Mouse (Mus musculus): ENCODE measurements around the gene Dnase1l3. TPM values are rescaled to one million over a fixed set of nuclear protein-coding genes. Genes with fewer than 3 reads are reported as not detected.

Dnase1l3 gene
- polyA plus RNA-seq, 2 experiments, result 0.68 to 2.1 TPM

DNA sequence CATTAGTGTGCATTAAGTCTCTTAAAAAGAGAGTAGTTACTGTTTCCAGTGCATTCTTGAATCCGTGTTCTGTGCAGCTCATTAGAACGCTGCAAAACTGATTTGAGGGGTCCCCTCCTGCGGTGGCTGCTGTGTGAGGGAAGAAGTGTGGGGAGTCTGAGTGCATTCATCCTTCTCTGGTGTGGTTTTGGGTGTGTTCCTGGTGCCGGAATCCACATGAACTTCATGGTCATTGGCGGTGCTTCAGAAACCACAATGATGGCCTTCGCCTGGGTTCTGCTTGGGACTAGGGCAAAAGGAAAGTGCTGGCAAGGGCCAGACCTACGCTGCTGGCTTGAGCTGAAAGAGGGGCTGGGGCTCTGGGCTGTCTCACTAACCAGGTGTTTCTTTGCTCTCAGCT lies 60.2 kb downstream of the Dnase1l3 start:
- 63% methylated on average over 7 of the region's 7 CpGs for WGBS (ENCODE audit: insufficient replicate concordance)
- DNase-seq (ENCODE audit: low read depth in 3 of 3, low spot score in 3 of 3) (no peak), ATAC-seq (ENCODE audit: insufficient read depth) (no peak)
- peaks cover 0 to 3% of the 10 kb centered on the region in 2 experiments; a peak in 2 of 4 replicates for H3K4me1 ChIP-seq (replicated peaks; ENCODE audit: control insufficient read depth in 2 of 2, insufficient read depth in 2 of 2, low read length in 1 of 2)
- H3K27ac ChIP-seq, result no peak overlapping the region
- H3K36me3 ChIP-seq (replicated peaks; ENCODE audit: control insufficient read depth, insufficient read depth, low read depth), result 0 out of 2 replicates have a peak, but pooled peaks cover 2% of the 10 kb centered on the region
- H3K4me2 ChIP-seq (ENCODE audit: low read depth), result no peak overlapping the region
- no peaks in the 10 kb centered on the region for H3K9me3 ChIP-seq (ENCODE audit: control insufficient read depth, low read length)
- TF ChIP-seq EP300 (IDR thresholded peaks at IDR 0.05; ENCODE audit: low read depth), result no peak
- TF ChIP-seq CTCF (IDR thresholded peaks at IDR 0.05; ENCODE audit: low read depth), result no peak
- H3K27me3 ChIP-seq (ENCODE audit: control insufficient read depth, insufficient read depth, low read length), result no peaks in the 10 kb centered on the region
- no peak overlapping the region for H3K4me3 ChIP-seq (ENCODE audit: insufficient read depth in 1 of 2, low read depth in 2 of 2, low read length in 2 of 2)
- H3K9ac ChIP-seq (replicated peaks), result no peak overlapping the region

DNA sequence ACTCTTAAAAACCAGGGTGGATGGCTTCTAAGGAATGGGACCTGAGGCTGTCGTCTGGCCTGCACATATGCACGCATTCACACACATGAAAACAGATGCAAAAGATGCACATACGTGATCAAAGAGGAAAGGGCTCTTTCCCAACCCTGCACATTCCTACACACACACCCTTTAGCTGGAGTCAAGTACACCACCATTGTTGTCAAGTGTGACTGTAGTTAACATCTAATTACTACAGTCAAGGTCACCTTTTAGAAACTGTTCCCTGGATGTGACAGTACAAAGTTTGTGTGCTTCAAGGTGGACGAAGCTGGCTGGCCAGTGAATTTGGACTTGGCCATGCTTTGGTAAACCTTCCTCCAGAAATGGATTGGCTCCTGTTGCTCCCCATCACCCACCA lies 62.2 kb downstream of the Dnase1l3 start:
- no peak for TF ChIP-seq EP300 (IDR thresholded peaks at IDR 0.05; ENCODE audit: low read depth)
- no peak for TF ChIP-seq CTCF (IDR thresholded peaks at IDR 0.05; ENCODE audit: low read depth)
- H3K27ac ChIP-seq, result no peak overlapping the region
- H3K27me3 ChIP-seq (ENCODE audit: control insufficient read depth, insufficient read depth, low read length), result no peaks in the 10 kb centered on the region
- H3K4me1 ChIP-seq (replicated peaks; ENCODE audit: control insufficient read depth in 2 of 2, insufficient read depth in 2 of 2, low read length in 1 of 2), result peaks cover 0 to 8% of the 10 kb centered on the region in 2 experiments; a peak in 2 of 4 replicates
- no peaks in the 10 kb centered on the region for H3K9me3 ChIP-seq (ENCODE audit: control insufficient read depth, low read length)
- 71% methylated on average over 4 of the region's 4 CpGs for WGBS (ENCODE audit: insufficient replicate concordance)
- DNase-seq (ENCODE audit: low read depth in 3 of 3, low spot score in 3 of 3), result no peak
- no peak overlapping the region for H3K4me2 ChIP-seq (ENCODE audit: low read depth)
- no peak overlapping the region for H3K4me3 ChIP-seq (ENCODE audit: insufficient read depth in 1 of 2, low read depth in 2 of 2, low read length in 2 of 2)
- no peak overlapping the region for H3K9ac ChIP-seq (replicated peaks)
- H3K36me3 ChIP-seq (replicated peaks; ENCODE audit: control insufficient read depth, insufficient read depth, low read depth), result 0 out of 2 replicates have a peak, but pooled peaks cover 2% of the 10 kb centered on the region
- no peak for ATAC-seq (ENCODE audit: insufficient read depth)

DNA sequence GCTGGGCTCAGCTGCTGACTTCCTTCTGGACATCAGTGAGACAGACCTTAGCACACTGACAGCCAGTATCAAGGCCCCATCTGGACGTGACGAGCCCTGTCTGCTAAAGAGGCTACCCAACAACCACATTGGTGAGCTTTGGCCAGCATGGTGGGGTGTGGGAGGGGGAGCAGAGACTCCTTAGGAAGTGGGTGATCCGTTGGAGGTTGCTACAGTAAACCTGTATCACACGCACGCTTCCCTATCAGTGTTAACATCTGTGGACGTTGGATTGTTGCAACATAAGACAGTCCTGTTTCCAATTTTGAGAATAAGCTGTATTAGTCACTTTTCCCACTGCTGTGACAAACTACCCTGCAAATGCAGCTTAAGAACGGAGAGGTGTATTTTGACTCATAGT lies 65.3 kb downstream of the Dnase1l3 start:
- H3K27ac ChIP-seq, result no peak overlapping the region
- DNase-seq (ENCODE audit: low read depth in 3 of 3, low spot score in 3 of 3) (peak in 1 of 3 experiments; percentile 27), ATAC-seq (ENCODE audit: insufficient read depth) (peak; percentile 28; the same call in 1 of the 2 replicates)
- 0 out of 2 replicates have a peak, but pooled peaks cover 2% of the 10 kb centered on the region for H3K36me3 ChIP-seq (replicated peaks; ENCODE audit: control insufficient read depth, insufficient read depth, low read depth)
- H3K9ac ChIP-seq (replicated peaks), result no peak overlapping the region
- no peaks in the 10 kb centered on the region for H3K9me3 ChIP-seq (ENCODE audit: control insufficient read depth, low read length)
- no peaks in the 10 kb centered on the region for H3K27me3 ChIP-seq (ENCODE audit: control insufficient read depth, insufficient read depth, low read length)
- 9% methylated on average over 7 of the region's 7 CpGs for WGBS (ENCODE audit: insufficient replicate concordance)
- H3K4me1 ChIP-seq (replicated peaks; ENCODE audit: control insufficient read depth in 2 of 2, insufficient read depth in 2 of 2, low read length in 1 of 2), result peaks cover 0 to 8% of the 10 kb centered on the region in 2 experiments; a peak in 2 of 4 replicates
- H3K4me3 ChIP-seq (ENCODE audit: insufficient read depth in 1 of 2, low read depth in 2 of 2, low read length in 2 of 2), result no peak overlapping the region
- TF ChIP-seq CTCF (IDR thresholded peaks at IDR 0.05; ENCODE audit: low read depth) (no peak), EP300 (IDR thresholded peaks at IDR 0.05; ENCODE audit: low read depth) (peak; percentile 29)
- no peak overlapping the region for H3K4me2 ChIP-seq (ENCODE audit: low read depth)

DNA sequence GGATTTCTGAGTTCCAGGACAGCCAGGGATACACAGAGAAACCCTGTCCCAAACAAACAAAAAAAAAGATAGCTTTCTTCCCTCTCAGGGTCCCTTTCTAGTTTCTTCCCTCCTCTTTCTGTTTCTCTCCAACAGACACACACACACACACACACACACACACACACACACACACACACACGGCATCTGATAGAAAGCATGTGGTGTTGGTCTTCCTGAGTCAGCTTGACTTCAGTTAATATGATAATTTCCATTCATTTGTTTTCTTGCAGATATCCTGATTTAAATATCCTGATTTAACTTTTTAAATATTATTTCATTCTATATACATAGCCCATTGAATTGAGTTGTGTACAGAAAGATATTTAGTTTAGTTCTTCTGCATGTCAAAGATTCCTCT lies 66.0 kb downstream of the Dnase1l3 start:
- WGBS (ENCODE audit: insufficient replicate concordance), result 17% methylated on average over 1 of the region's 1 CpGs
- DNase-seq (ENCODE audit: low read depth in 3 of 3, low spot score in 3 of 3) (no peak), ATAC-seq (ENCODE audit: insufficient read depth) (no peak)
- peaks cover 0 to 8% of the 10 kb centered on the region in 2 experiments; a peak in 2 of 4 replicates for H3K4me1 ChIP-seq (replicated peaks; ENCODE audit: control insufficient read depth in 2 of 2, insufficient read depth in 2 of 2, low read length in 1 of 2)
- 0 out of 2 replicates have a peak, but pooled peaks cover 2% of the 10 kb centered on the region for H3K36me3 ChIP-seq (replicated peaks; ENCODE audit: control insufficient read depth, insufficient read depth, low read depth)
- no peak overlapping the region for H3K4me2 ChIP-seq (ENCODE audit: low read depth)
- no peak overlapping the region for H3K27ac ChIP-seq
- no peak overlapping the region for H3K4me3 ChIP-seq (ENCODE audit: insufficient read depth in 1 of 2, low read depth in 2 of 2, low read length in 2 of 2)
- TF ChIP-seq EP300 (IDR thresholded peaks at IDR 0.05; ENCODE audit: low read depth) (no peak), CTCF (IDR thresholded peaks at IDR 0.05; ENCODE audit: low read depth) (no peak)
- H3K9ac ChIP-seq (replicated peaks), result no peak overlapping the region
- H3K9me3 ChIP-seq (ENCODE audit: control insufficient read depth, low read length), result no peaks in the 10 kb centered on the region
- no peaks in the 10 kb centered on the region for H3K27me3 ChIP-seq (ENCODE audit: control insufficient read depth, insufficient read depth, low read length)

DNA sequence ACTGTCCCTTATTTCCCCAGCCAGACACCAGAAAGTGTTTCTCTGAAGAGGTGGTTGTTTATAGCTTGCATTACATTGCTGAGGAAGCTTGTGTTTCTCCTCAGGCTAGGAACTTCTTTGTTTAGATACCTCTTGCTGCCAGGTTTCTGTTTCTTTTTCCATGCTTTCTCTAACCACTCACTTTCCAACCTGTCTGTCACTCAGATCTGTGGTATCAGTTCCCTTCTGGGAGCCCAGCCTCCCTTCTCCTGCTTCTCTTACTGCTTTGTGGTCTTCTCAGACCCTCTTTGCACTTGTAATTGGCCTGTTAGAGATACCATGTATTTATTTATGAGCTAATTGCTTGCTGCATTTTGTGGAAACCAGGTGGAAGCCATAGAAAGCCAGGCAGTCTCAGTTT lies 70.7 kb downstream of the Dnase1l3 start:
- H3K9me3 ChIP-seq (ENCODE audit: control insufficient read depth, low read length), result no peaks in the 10 kb centered on the region
- peaks cover 0 to 4% of the 10 kb centered on the region in 2 experiments; a peak in 2 of 4 replicates for H3K4me1 ChIP-seq (replicated peaks; ENCODE audit: control insufficient read depth in 2 of 2, insufficient read depth in 2 of 2, low read length in 1 of 2)
- H3K27me3 ChIP-seq (ENCODE audit: control insufficient read depth, insufficient read depth, low read length), result no peaks in the 10 kb centered on the region
- ATAC-seq (ENCODE audit: insufficient read depth), result no peak
- no peaks in the 10 kb centered on the region for H3K36me3 ChIP-seq (replicated peaks; ENCODE audit: control insufficient read depth, insufficient read depth, low read depth)
- H3K27ac ChIP-seq, result no peak overlapping the region
- DNase-seq (ENCODE audit: low read depth in 3 of 3, low spot score in 3 of 3), result no peak
- H3K9ac ChIP-seq (replicated peaks), result no peak overlapping the region
- no peak overlapping the region for H3K4me2 ChIP-seq (ENCODE audit: low read depth)
- H3K4me3 ChIP-seq (ENCODE audit: insufficient read depth in 1 of 2, low read depth in 2 of 2, low read length in 2 of 2), result no peak overlapping the region
- TF ChIP-seq CTCF (IDR thresholded peaks at IDR 0.05; ENCODE audit: low read depth) (no peak), EP300 (IDR thresholded peaks at IDR 0.05; ENCODE audit: low read depth) (no peak)
